Mouse (Mus musculus) cortical plate, adult 2 months (tissue): Measurements from ENCODE around the gene Chst13. TPM values are rescaled to one million over a fixed set of nuclear protein-coding genes. Genes with fewer than 3 reads are reported as not detected.

Experiments
- H3K27ac ChIP-seq: fragments of 200-500 bp; 2 replicates; pipeline ENCODE4 v1.5.1; 2012; ENCODE audit warnings: low read length, control low read depth, inconsistent platforms; ENCODE audit not compliant: insufficient read depth
- H3K4me1 ChIP-seq: fragments of 200-500 bp; 2 replicates; pipeline ENCODE4 v1.6.1; 2011; ENCODE audit warnings: low read length; ENCODE audit not compliant: control insufficient read depth, insufficient read depth
- H3K4me3 ChIP-seq: fragments of 200-500 bp; 2 replicates; pipeline ENCODE4 v1.5.1; 2011; ENCODE audit warnings: mild to moderate bottlenecking, low read length, control low read depth; ENCODE audit not compliant: insufficient read depth
- CTCF ChIP-seq: fragments of 200-500 bp; IDR thresholded peaks from 2 replicates; pipeline ENCODE4 v1.5.1; 2011; ENCODE audit warnings: mild to moderate bottlenecking, control low read depth, low read length; ENCODE audit not compliant: insufficient read depth; ENCODE audit errors: extremely low read depth
- POLR2A ChIP-seq: fragments of 200-500 bp; IDR thresholded peaks from 2 replicates; pipeline ENCODE4 v1.6.1; 2011; ENCODE audit warnings: mild to moderate bottlenecking, low read length, control low read depth; ENCODE audit not compliant: insufficient read depth; ENCODE audit errors: extremely low read depth
- polyA plus RNA-seq: library from polyadenylated mRNA; depleted of rRNA; stranded (reverse); fragments of >200 nt; gene quantifications from 2 replicates; pipeline ENCODE4 v1.2.3, GENCODE M21; 2012; rRNA removed

Chst13 gene
- 0.06 and 0.17 TPM in 2 replicates for polyA plus RNA-seq

DNA sequence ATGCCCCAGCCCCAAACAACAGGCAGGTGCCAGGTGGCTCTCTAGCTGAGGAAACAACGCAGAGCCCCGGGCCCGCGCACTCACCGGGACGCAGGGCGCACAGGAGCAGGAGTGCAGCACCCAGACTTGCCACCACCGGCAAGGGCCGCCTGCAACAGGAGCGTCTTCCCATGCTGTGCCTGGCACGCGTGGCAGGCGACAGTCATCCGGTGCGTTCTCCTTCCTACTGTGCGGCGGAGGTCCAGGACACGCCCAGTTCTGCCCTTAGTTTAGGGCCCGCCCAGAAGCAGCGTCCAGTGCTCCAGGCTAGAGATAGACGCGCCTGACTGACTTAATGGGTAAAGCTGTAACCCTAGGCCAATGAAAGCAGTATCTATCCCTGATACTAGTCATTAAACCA is at the start of gene Chst13:
Gene Chst13 (minus strand): TSS at position 195 of the 400 bp plus-strand sequence.
- no peak within 1 kb of the TSS for H3K4me3 ChIP-seq
- H3K4me1 ChIP-seq: no peaks in the 10 kb centered on the region
- TF ChIP-seq POLR2A (no peak), CTCF (no peak)
- H3K27ac ChIP-seq: no peak within 1 kb of the TSS

DNA sequence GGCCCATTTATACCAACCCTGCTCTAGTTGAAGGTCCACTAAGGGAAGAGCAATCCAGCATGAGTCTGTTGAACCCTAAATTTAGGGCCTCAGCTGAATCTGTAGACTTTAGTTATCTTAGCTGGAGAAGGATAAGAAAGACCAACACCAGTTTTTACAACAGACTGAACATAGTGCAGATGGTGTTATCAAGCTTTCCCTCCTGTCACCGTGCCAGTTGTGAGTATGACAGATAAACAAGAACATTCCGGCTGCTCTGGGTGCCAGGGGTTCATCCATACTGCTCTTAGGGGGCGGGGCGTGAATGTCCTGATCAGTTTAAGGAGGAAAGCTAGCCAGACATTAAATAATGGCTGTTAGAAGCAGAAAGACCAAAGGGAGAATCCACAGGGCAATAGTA is 49.7 kb upstream of the Chst13 start:
- Histone ChIP-seq H3K27ac (no peak overlapping the region), H3K4me3 (no peak overlapping the region), H3K4me1 (peaks cover 7% of the 10 kb centered on the region)
- TF ChIP-seq CTCF (no peak), POLR2A (no peak)

GRCm38 (mm10) chr6:90369725-90370553 is 45.0 kb upstream of the Chst13 start:
- H3K4me1 ChIP-seq: peaks cover 7% of the 10 kb centered on the region
- peak overlapping the region; percentile 85 for H3K27ac ChIP-seq

DNA sequence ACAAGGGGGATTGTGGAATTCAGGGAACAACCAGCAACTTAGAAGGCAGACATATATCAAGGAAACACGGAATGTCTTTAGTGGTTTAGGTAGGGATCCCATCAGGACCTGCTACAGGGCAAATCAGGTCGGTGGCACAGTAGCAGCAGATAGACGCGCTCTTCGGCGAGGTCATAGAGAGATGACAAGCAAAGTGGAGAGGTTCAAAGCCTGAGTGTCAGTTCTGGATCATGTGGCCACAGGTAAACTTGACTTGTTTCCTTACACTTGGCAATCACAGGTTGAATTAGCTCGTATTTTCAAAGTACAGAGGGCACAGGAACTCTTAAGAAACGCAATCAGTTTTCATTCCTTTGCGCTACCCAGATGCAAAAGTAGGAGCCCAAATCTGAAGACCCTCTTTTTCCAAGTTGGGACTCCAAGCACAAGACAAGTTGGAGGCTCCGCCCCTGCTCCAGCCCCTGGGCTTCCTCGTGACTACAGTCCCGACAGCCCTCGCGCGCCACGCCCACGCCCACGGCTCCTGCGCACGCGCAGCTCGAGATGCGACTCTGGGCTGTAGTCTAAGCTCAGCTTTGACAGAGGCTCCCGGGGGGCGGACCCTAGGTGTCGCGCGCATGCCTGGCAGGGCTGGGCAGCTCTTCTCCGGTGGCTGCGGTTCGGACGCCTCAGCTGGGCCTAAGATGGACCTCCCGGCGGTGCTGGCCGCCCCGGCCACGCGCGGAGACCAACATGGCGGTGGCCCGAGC is 44.2 kb upstream of the Chst13 start, which contains the start of gene Zxdc:
Gene Zxdc (plus strand): TSS at position 517 of the 749 bp plus-strand sequence.
- Histone ChIP-seq H3K27ac (peak within 1 kb of the TSS; percentile 85), H3K4me1 (peaks cover 7% of the 10 kb centered on the region), H3K4me3 (peak within 1 kb of the TSS; percentile 73)
- no peak for TF ChIP-seq CTCF
- TF ChIP-seq POLR2A: peak; percentile 79

More at GRCm38 (mm10) chr6:90369725-90370553, 45.0 kb upstream of the Chst13 start:
- peak overlapping the region; percentile 73 for H3K4me3 ChIP-seq
- TF ChIP-seq POLR2A (no peak), CTCF (no peak)

DNA sequence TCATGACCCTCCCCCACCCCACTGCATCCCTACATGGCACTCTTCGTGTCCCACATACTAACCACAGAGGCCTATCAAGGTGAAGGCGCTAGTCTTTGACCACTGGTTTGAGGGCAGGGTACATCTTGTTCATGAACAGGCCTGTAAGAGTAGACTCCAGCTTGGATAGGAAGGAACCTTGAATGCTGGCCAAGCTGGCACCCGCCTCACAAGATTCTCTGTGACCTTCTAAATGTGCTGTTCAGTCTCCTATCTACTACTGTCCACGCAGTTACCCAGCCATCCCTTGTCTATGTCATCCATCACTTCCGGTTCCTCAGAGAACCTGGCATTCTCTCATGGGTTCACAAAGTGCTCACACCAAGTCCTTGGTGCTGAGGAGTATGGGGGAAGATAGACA is 38.3 kb upstream of the Chst13 start:
- no peak overlapping the region for H3K4me3 ChIP-seq

DNA sequence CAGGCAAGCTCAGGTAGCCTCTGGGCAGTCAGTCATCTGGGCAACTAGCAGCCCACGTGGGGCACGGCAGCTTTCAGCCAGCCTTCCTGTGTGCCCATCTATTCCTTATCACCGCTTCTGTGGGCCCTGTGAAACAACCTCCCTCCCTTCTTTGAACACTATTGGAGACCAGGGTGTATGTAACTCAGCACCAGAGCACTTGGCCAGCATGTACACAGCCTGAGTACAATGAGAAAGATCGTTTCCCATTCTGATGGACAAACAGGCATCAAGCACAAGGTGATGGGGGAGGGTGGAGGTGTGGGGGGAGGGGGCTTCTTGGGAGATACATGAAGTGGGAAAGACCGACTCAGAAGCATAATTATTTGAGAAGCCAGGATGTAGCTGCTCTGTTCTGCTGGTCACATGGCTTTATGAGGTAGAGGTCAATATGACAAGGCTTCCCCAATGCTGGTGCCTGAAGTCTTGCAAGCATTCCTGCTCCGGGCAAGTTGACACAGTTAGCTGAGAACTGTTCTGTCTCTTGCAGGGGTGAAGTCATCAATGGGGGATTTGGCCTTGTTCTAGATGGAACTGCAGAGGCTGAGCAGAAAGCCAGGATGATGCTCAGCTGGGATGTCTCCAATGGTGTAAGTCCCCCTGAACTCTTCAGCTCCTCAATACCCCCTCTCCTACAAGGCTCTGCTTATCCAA is 36.1 kb upstream of the Chst13 start:
- Histone ChIP-seq H3K4me1 (0 out of 2 replicates have a peak, but pooled peaks cover 1% of the 10 kb centered on the region), H3K4me3 (no peak overlapping the region), H3K27ac (no peak overlapping the region)
- TF ChIP-seq CTCF: no peak
- no peak for TF ChIP-seq POLR2A

More for the DNA sequence above, 38.3 kb upstream of the Chst13 start:
- Histone ChIP-seq H3K27ac (no peak overlapping the region), H3K4me1 (0 out of 2 replicates have a peak, but pooled peaks cover 1% of the 10 kb centered on the region)
- TF ChIP-seq POLR2A (no peak), CTCF (no peak)

DNA sequence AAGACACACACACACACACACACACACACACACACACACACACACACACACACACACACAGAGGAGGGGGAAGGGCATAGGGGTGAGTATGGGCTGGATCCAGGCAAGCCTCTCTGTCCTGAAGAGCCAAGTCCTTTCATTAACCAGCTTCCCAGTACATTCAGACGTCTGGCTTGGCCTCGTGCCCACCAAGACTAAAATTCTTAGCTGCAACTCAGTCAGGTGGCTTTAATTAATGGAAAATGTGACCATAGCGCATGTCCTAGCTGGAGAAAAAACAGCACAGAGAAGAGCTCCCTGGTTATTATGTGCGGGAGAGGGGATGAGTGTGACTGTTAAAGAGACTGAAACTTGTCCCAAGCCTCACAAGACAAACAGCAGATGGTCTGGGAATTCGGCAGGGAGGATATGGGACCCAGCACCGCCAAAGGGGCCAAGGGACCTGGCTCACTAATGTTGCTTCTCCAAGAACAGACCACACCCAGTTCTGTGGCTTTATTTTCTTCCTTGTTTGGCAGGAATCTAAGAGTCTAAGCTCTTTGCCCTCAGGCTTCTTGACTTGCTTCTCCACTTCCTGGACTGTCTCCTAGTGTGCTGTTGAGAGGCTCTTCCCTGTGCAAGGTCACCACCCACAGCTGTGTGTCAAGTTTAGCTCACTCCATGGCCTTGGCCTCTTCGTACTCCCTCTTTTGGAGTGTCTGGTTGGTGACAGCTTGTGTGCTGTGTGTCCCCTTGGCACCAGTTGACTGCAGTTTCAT is 35.2 kb upstream of the Chst13 start:
- no peak overlapping the region for H3K27ac ChIP-seq

GRCm38 (mm10) chr6:90359445-90359844 is 34.5 kb upstream of the Chst13 start:
- TF ChIP-seq CTCF (no peak), POLR2A (no peak)
- 0 out of 2 replicates have a peak, but pooled peaks cover 1% of the 10 kb centered on the region for H3K4me1 ChIP-seq
- H3K27ac ChIP-seq: no peak overlapping the region
- H3K4me3 ChIP-seq: no peak overlapping the region

More for the DNA sequence above, 35.2 kb upstream of the Chst13 start:
- Histone ChIP-seq H3K4me1 (0 out of 2 replicates have a peak, but pooled peaks cover 1% of the 10 kb centered on the region), H3K4me3 (no peak overlapping the region)
- no peak for TF ChIP-seq POLR2A
- TF ChIP-seq CTCF: no peak

- Histone ChIP-seq H3K4me1 (0 out of 2 replicates have a peak, but pooled peaks cover 1% of the 10 kb centered on the region), H3K4me3 (no peak overlapping the region), H3K27ac (no peak overlapping the region)
- TF ChIP-seq POLR2A (no peak), CTCF (no peak)
Measured at GRCm38 (mm10) chr6:90358142-90358541, 33.2 kb upstream of the Chst13 start.
